Mouse (Mus musculus) kidney, adult 8-10 months (tissue): ENCODE data around the gene Olfr1094.

Experiments
- DNase-seq, 2 experiments: peaks; one replicate each; pipeline ENCODE4 v3.0.0; 2022

Gene Olfr1094

GRCm38 (mm10) chr2:86824363-86824762, at the start of gene Olfr1094:
Gene Olfr1094, plus strand, starts transcription at chr2:86824663.
- DNase-seq: no peak

- no peak for DNase-seq
These were observed 42.3 kb upstream of the Olfr1094 start, which contains the start of gene Olfr1093 for GRCm38 (mm10) chr2:86782179-86782578. Gene Olfr1093, plus strand, starts transcription at chr2:86782479.

DNA sequence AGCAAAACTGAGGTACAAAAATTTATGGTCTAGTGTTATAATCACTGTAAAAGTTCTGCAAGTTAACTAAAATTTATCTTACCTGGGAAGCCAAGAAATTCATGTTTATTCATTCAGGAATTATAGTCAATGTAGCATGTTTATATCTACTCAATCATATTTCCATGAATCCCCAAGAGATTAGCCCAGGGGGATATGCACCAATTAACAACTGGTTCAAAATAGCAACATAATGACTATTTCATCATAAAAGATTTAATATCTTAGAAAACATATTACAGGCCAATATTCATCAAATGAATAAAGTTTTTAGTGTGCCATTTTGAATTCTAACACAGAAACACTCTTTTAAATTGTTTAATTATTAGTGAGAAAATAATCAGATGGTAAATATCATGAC, 14.5 kb upstream of the Olfr1094 start, which contains the start of gene Olfr141:
Olfr141 (minus strand) TSS at position 101 of the 400 bp plus-strand sequence.
- no peak for DNase-seq

DNA sequence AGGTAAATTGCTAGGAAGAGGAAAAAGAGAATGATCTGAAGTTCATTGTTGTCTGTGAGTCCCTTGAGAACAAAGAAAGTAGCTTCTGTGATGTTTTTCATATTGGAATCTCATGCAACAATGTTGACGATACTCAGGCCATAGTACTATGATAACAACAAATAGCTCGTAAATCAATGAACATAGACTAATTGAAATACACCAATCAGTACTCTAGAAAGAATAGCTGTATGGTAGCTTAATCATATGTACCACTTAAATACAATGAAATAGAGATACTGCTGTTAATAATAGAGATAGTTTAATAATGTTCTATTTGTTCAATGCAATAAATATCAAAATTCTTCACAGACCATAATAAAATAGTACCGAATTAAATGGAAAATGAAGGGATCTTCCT, 27.1 kb downstream of the Olfr1094 start, which contains the start of gene Olfr1095:
Olfr1095 (minus strand) TSS at position 101 of the 400 bp plus-strand sequence.
- DNase-seq: no peak

GRCm38 (mm10) chr2:86874702-86875101, 50.2 kb downstream of the Olfr1094 start, which contains the start of gene Gm13723:
Gene Gm13723, minus strand, starts transcription at chr2:86874802.
- DNase-seq: no peak
